Mouse (Mus musculus): ENCODE measurements around the gene Mup2. TPM values are rescaled to one million over a fixed set of nuclear protein-coding genes. Genes with fewer than 3 reads are reported as not detected.
"Not testable (repeated sequence)": the region's sequence is repeated elsewhere in the genome, so short reads cannot be mapped to it uniquely, and the experiment has no call there.

Gene Mup2
- polyA plus RNA-seq (2014; fragmentation: Nextera tagmentation; extraction: Ambion mirVana) = not detected in 2 replicates

- H3K9ac ChIP-seq (ENCODE audit: low read length); H3K4me3 ChIP-seq (ENCODE audit: low read depth, low read length); H3K4me1 ChIP-seq (ENCODE audit: control insufficient read depth, insufficient read depth, low read length); H3K27me3 ChIP-seq (ENCODE audit: control insufficient read depth, insufficient read depth, low read length); H3K4me2 ChIP-seq (ENCODE audit: low read depth, severe bottlenecking); H3K9me3 ChIP-seq (ENCODE audit: control insufficient read depth, low read length); DNase-seq (ENCODE audit: low spot score); H3K36me3 ChIP-seq (ENCODE audit: control insufficient read depth, insufficient read depth, low read length); H3K27ac ChIP-seq (replicated peaks; ENCODE audit: low read depth, low read length); ATAC-seq (ENCODE audit: insufficient number of reproducible peaks, low FRiP score, low TSS enrichment, low read depth): not testable (repeated sequence)
Observed at GRCm38 (mm10) chr4:60154189-60154588, at the start of gene Mup2. Gene Mup2, minus strand, starts transcription at chr4:60154289.

Other genes starting within 250 kb of the Mup2 start
- 0.06 TPM in 1 of 2 replicates, not detected in the other for gene Slc46a2, start 239.2 kb downstream of the Mup2 start, polyA plus RNA-seq (2014; fragmentation: Nextera tagmentation; extraction: Ambion mirVana)
- not detected in 2 replicates for gene Mup4, start 193.6 kb downstream of the Mup2 start, polyA plus RNA-seq (2014; fragmentation: Nextera tagmentation; extraction: Ambion mirVana)
- gene Mup6, start 190.0 kb downstream of the Mup2 start, polyA plus RNA-seq (2014; fragmentation: Nextera tagmentation; extraction: Ambion mirVana) = not detected in 2 replicates
- gene Mup7, start 83.8 kb downstream of the Mup2 start, polyA plus RNA-seq (2014; fragmentation: Nextera tagmentation; extraction: Ambion mirVana) = not detected in 2 replicates
- gene Mup8, start 68.3 kb upstream of the Mup2 start, polyA plus RNA-seq (2014; fragmentation: Nextera tagmentation; extraction: Ambion mirVana) = not detected in 2 replicates

Measured in limb, embryonic 11.5 days (tissue).